ENCODE assay signal across 8 mouse cellular contexts in genomic region chr2:165868522-165869175, GRCm38 (mm10). TPM values are rescaled to one million over a fixed set of nuclear protein-coding genes. Genes with fewer than 3 reads are reported as not detected.
DNase-seq lines count a peak whose midpoint lies in the region; ATAC-seq and TF ChIP-seq lines count a peak whose summit lies in the region.

No protein-coding gene starts in this region.

- no peak for ATAC-seq in forebrain, embryonic 16.5 days
- ATAC-seq in heart, embryonic 12.5 days (ENCODE audit: insufficient number of reproducible peaks, low FRiP score) = peak; percentile 70; the same call in 1 of the 2 replicates
- ATAC-seq in kidney, postnatal 0 days (replicated peaks; ENCODE audit: low FRiP score, low read depth) = no peak
- ATAC-seq in megakaryocyte progenitor cell, adult 5-6 weeks (replicated peaks; ENCODE audit: poor library complexity) = 0 out of 2 replicates have a peak, but pooled peaks have one; percentile 23

- peak overlapping the region; percentile 74 for H3K27ac ChIP-seq in forebrain, embryonic 10.5 days
- H3K27ac ChIP-seq in forebrain, embryonic 16.5 days (ENCODE audit: low read length) = no peak overlapping the region
- H3K27ac ChIP-seq in heart, embryonic 12.5 days (ENCODE audit: poor library complexity, severe bottlenecking) = peak overlapping the region; percentile 65
- peak overlapping the region; percentile 83 for H3K27ac ChIP-seq in kidney, postnatal 0 days
- H3K27ac ChIP-seq in thymus, adult 2 months (ENCODE audit: control insufficient read depth, insufficient read depth, low read length) = no peak overlapping the region

- H3K9ac ChIP-seq in forebrain, embryonic 16.5 days (replicated peaks; ENCODE audit: low read depth, low read length) = no peak overlapping the region
- H3K9ac ChIP-seq in heart, embryonic 12.5 days = 0 out of 2 replicates have a peak overlapping the region, but pooled peaks have one; percentile 6
- H3K9ac ChIP-seq in kidney, postnatal 0 days (ENCODE audit: low read depth, low read length) = no peak overlapping the region

- 78% methylated on average over 8 of the region's 8 CpGs for WGBS in forebrain, embryonic 10.5 days
- WGBS in forebrain, embryonic 16.5 days = 63% methylated on average over 8 of the region's 8 CpGs
- WGBS in heart, embryonic 12.5 days = 57% methylated on average over 8 of the region's 8 CpGs
- WGBS in kidney, postnatal 0 days = 54% methylated on average over 8 of the region's 8 CpGs
- 87% methylated on average over 8 of the region's 8 CpGs for WGBS in thymus, adult 2 months

- TF ChIP-seq CTCF in kidney, postnatal 0 days (IDR thresholded peaks at IDR 0.05; ENCODE audit: low read depth) = no peak
- TF ChIP-seq CTCF in thymus, adult 2 months (IDR thresholded peaks at IDR 0.05; ENCODE audit: borderline replicate concordance, control insufficient read depth, extremely low read depth, insufficient read depth, low read length, poor library complexity) = no peak

- peaks cover 81% of the 10 kb centered on the region for H3K36me3 ChIP-seq in forebrain, embryonic 10.5 days (replicated peaks)
- H3K36me3 ChIP-seq in forebrain, embryonic 16.5 days (ENCODE audit: control insufficient read depth, insufficient read depth) = peaks cover 1% of the 10 kb centered on the region; the same call in 1 of the 2 replicates
- H3K36me3 ChIP-seq in heart, embryonic 12.5 days = peaks cover 29% of the 10 kb centered on the region
- peaks cover 8% of the 10 kb centered on the region; the same call in 1 of the 2 replicates for H3K36me3 ChIP-seq in kidney, postnatal 0 days (ENCODE audit: insufficient read depth, low read length)
- peaks cover 1% of the 10 kb centered on the region; the same call in 1 of the 2 replicates for H3K36me3 ChIP-seq in thymus, adult 2 months (ENCODE audit: control insufficient read depth, insufficient read depth, low read length)

- no peak for TF ChIP-seq POLR2A in thymus, adult 2 months (IDR thresholded peaks at IDR 0.05; ENCODE audit: control insufficient read depth, extremely low read depth, insufficient read depth, low read length, poor library complexity)

- no peak for DNase-seq in forebrain, embryonic 10.5 days (ENCODE audit: extremely low spot score, low spot score)
- peak; percentile 46 for DNase-seq in kidney, postnatal 0 days (ENCODE audit: low spot score)
- DNase-seq in layer of hippocampus, postnatal 25 days (ENCODE audit: extremely low spot score in 1 of 2, low spot score in 1 of 2) = no peak
- no peak for DNase-seq in thymus, adult 2 months
- no peak for DNase-seq in thymus, postnatal 4 days

- H3K4me1 ChIP-seq in forebrain, embryonic 10.5 days = peaks cover 73% of the 10 kb centered on the region
- H3K4me1 ChIP-seq in forebrain, embryonic 16.5 days (replicated peaks; ENCODE audit: control insufficient read depth, insufficient read depth, low read length) = peaks cover 41% of the 10 kb centered on the region
- H3K4me1 ChIP-seq in heart, embryonic 12.5 days (replicated peaks) = peaks cover 68% of the 10 kb centered on the region
- peaks cover 20% of the 10 kb centered on the region for H3K4me1 ChIP-seq in kidney, postnatal 0 days (replicated peaks; ENCODE audit: insufficient read depth, low read length)
- no peaks in the 10 kb centered on the region for H3K4me1 ChIP-seq in thymus, adult 2 months (replicated peaks; ENCODE audit: control insufficient read depth, insufficient read depth, low read length)

- no peaks in the 10 kb centered on the region for H3K27me3 ChIP-seq in forebrain, embryonic 10.5 days (ENCODE audit: poor library complexity, severe bottlenecking)
- H3K27me3 ChIP-seq in forebrain, embryonic 16.5 days (replicated peaks; ENCODE audit: control insufficient read depth, insufficient read depth, low read length) = no peaks in the 10 kb centered on the region
- H3K27me3 ChIP-seq in heart, embryonic 12.5 days (replicated peaks) = no peaks in the 10 kb centered on the region
- H3K27me3 ChIP-seq in kidney, postnatal 0 days (ENCODE audit: insufficient read depth, low read length) = no peaks in the 10 kb centered on the region
- H3K27me3 ChIP-seq in thymus, adult 2 months (ENCODE audit: control insufficient read depth, insufficient read depth, low read length) = no peaks in the 10 kb centered on the region

- no peaks in the 10 kb centered on the region for H3K9me3 ChIP-seq in forebrain, embryonic 10.5 days
- H3K9me3 ChIP-seq in forebrain, embryonic 16.5 days (ENCODE audit: control insufficient read depth, low read length) = no peaks in the 10 kb centered on the region
- no peaks in the 10 kb centered on the region for H3K9me3 ChIP-seq in heart, embryonic 12.5 days (replicated peaks)
- H3K9me3 ChIP-seq in kidney, postnatal 0 days (replicated peaks; ENCODE audit: low read length) = no peaks in the 10 kb centered on the region

- H3K4me2 ChIP-seq in forebrain, embryonic 16.5 days (ENCODE audit: low read length) = no peak overlapping the region
- peak overlapping the region; percentile 5; the same call in 1 of the 2 replicates for H3K4me2 ChIP-seq in heart, embryonic 12.5 days
- no peak overlapping the region for H3K4me2 ChIP-seq in kidney, postnatal 0 days (ENCODE audit: low read length)

- H3K4me3 ChIP-seq in forebrain, embryonic 10.5 days = no peak overlapping the region
- no peak overlapping the region for H3K4me3 ChIP-seq in forebrain, embryonic 16.5 days (replicated peaks; ENCODE audit: low read length)
- no peak overlapping the region for H3K4me3 ChIP-seq in heart, embryonic 12.5 days
- no peak overlapping the region for H3K4me3 ChIP-seq in kidney, postnatal 0 days (replicated peaks; ENCODE audit: low read depth, low read length)
- no peak overlapping the region for H3K4me3 ChIP-seq in thymus, adult 2 months (ENCODE audit: control insufficient read depth, insufficient read depth, low read length)

RNA-seq across cellular contexts. Expression of gene Zmynd8, which starts 30.2 kb away (rescaled TPM):
- 60.2 and 64.4 TPM in 2 replicates for polyA plus RNA-seq in forebrain, embryonic 10.5 days (2016; fragmentation: Nextera tagmentation; extraction: Ambion mirVana)
- 69.8 and 81.5 TPM in 2 replicates for polyA plus RNA-seq in forebrain, embryonic 16.5 days (2015; fragmentation: Nextera tagmentation; extraction: Ambion mirVana)
- polyA plus RNA-seq in heart, embryonic 12.5 days (2016; fragmentation: Nextera tagmentation; extraction: Ambion mirVana) = 44.7 and 48.0 TPM in 2 replicates
- 39.6 and 41.7 TPM in 2 replicates for polyA plus RNA-seq in kidney, postnatal 0 days (2015; fragmentation: Nextera tagmentation; extraction: Ambion mirVana)
- 44.6 and 49.9 TPM in 2 replicates for total RNA-seq in megakaryocyte progenitor cell, adult 5-6 weeks (2015)
- 32.1 and 35.8 TPM in 2 replicates for total RNA-seq in megakaryocyte progenitor cell, adult 5-6 weeks (2017)
- 100 to 1,000 TPM; 140 to 173 TPM for total RNA-seq in layer of hippocampus, postnatal 25 days (2021)
- polyA plus RNA-seq in thymus, adult 2 months (2012; rRNA removed) = 30.3 and 30.9 TPM in 2 replicates

Comparison
In these comparisons a context has a peak if more than half of its experiments do, and no peak if none do; other contexts are left out.
1. H3K27ac ChIP-seq: peak in forebrain, embryonic 10.5 days (single experiment), heart, embryonic 12.5 days (single experiment) and kidney, postnatal 0 days (single experiment); none in forebrain, embryonic 16.5 days (single experiment) and thymus, adult 2 months (single experiment).
2. ATAC-seq: peak in heart, embryonic 12.5 days (single experiment) and megakaryocyte progenitor cell, adult 5-6 weeks (single experiment); none in forebrain, embryonic 16.5 days (single experiment) and kidney, postnatal 0 days (single experiment).